Mouse (Mus musculus) adrenal gland, postnatal 10 days (tissue): ENCODE results near the gene Brd2. TPM values are rescaled to one million over a fixed set of nuclear protein-coding genes. Genes with fewer than 3 reads are reported as not detected.

Experiments
- DNase-seq: peaks from one replicate; pipeline ENCODE4 v3.0.0; 2021; ENCODE audit warnings: mixed read lengths
- total RNA-seq, 2 experiments: library from RNA; stranded (reverse); gene quantifications; 2 replicates each; pipeline ENCODE4 v1.2.3; 2021

The Brd2 gene
- total RNA-seq, 2 experiments from 2014 or later = 170 to 181 TPM

DNA sequence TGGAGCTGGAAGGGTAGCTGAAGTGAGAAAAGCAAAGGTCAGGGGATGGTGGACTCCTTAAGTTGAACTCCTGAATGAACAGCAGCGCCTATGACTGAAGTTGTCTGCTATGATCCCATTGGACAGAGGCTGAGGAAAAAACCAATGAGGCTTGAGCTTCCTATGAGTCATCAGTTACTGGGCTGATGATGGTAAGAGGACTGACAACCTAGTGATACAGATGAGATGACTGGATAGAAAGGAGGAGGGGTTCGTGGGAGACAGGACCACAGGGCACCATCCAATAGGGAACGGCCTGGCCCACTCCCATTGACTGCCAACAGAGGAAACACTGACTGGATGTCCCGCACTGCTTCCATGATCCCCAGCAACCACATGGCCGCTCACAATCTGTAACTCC, 42.8 kb downstream of the Brd2 start:
- peak; percentile 51 for DNase-seq

DNA sequence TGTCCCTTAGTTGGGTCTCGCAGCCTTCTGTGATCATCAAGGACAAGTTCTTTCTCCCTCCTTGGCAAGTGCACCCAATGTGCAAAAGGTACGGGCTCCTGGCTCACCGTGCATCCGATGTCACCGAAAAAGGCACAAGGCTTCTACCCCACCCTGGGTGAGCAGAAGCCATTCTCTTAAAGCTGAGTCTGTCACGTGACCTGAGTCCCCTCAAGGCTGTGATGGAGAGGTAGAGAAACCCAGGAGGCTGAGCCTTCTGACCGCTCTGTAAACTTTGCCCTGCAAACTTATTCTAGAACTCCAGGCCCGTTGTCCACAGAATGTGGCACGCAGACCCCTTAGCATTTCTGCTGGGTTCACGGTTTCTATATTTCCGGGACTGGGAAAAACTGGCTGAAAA, 43.4 kb downstream of the Brd2 start:
- DNase-seq = no peak

DNA sequence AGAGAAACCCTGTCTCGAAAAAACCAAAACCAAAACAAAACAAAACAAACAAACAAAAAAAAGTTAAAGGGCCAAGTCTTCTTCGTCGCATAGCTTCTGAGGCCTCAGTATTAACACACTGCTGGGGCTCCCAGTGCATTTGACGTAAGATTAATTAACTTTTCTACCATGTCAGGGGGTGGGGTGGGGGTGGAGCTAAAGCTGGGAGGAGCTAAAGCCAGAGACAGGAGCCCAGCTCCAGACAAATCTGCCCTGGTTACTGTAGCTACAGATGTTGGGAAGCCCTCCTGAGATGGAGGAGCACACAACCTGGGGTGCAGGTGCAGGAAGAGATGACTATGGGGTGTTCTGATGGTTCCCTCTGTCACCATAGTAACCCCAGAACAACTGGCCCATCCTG, 44.3 kb downstream of the Brd2 start:
- no peak for DNase-seq

DNA sequence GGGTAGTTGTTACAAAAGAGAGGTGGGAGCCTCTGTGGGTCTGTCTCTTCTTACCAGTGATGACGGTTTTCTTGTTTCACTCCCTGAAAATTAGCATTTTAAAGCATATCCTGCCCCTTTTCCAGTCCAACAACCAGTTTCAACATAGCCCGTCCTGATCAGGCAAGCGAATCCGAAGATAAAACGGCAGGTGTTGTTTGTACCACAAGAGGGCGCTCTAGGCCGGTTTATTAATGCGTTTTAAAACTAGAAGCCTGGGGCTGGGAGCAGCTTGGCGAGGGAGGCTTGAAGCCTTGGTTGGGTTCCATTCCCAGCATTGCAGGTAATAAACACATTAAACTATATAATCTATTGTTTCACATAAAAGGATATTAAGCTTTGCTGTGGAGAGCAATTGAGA, 44.9 kb downstream of the Brd2 start:
- peak; percentile 82 for DNase-seq

DNA sequence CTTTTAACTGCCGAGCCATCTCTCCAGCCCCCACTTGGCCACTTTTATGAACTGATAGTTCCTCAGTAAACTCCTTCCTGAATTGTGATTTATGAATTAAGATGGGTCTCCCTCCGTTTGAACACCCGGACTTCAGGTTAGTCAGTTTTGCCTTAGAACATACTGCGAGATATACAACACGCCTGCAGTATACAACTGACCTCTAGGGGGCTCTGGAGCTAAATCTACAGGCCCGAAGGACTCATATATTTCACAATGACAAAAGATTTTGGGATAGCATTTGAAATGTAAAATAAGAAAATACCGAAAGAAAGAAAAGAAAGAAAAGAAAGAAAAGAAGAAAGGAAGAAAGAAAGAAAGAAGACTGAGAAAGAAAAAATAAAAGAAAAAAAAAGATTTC, 47.2 kb downstream of the Brd2 start:
- peak; percentile 80 for DNase-seq

DNA sequence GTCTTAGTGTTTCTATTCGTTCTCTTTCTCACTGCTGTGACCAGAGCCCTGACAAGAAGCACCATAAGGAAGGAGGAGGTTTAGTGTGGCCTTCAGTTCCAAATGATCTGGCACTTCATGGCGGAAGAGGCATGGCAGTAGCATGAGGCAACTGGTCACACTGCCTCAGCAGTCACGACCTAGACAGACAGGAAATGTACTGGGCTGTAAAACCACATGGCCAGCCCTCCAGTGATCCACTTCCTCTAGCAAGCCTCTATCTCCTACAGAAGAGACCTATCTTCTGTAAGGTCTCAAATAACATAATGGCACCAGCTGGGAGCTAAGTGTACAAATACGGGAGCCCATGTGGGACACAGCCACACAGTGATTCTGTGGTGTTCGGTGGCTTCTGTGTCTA, 50.3 kb downstream of the Brd2 start:
- no peak for DNase-seq

DNA sequence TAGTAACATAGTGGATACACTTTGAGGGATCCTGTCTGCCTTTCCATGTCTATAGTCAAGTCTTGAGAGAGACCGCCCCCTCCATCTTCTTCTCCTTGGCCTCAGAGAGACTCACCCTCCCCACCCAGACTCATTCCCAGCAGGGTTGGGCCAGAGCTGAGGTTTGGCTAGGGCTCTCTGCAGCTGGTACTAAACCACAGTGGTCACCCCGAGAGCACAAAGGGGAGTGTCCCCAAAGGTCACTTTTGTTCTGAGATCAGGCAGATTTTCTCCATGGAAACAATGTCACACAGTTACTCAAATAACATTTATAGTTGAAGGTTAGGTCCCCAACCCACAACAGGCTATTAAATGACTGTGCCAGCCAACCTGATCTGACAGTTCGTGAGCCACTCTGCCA, 53.6 kb downstream of the Brd2 start:
- DNase-seq = no peak

Other genes starting within 250 kb of the Brd2 start
- not detected for gene Gm7029, start 248.8 kb downstream of the Brd2 start, total RNA-seq
- gene Kifc1, start 232.0 kb downstream of the Brd2 start, total RNA-seq = 10 to 100 TPM; 13.4 to 15.8 TPM
- gene Platr17, start 217.5 kb downstream of the Brd2 start, total RNA-seq = not detected
- gene Daxx, start 213.2 kb downstream of the Brd2 start, total RNA-seq = 10 to 100 TPM; 25.4 to 26.3 TPM
- 100 to 1,000 TPM; 131 to 150 TPM for gene Tapbp, start 206.7 kb downstream of the Brd2 start, total RNA-seq
- 10 to 100 TPM; 29.2 to 34.3 TPM for gene Zbtb22, start 206.7 kb downstream of the Brd2 start, total RNA-seq
- gene Rgl2, start 193.1 kb downstream of the Brd2 start, total RNA-seq = 10 to 100 TPM; 57.1 to 76.3 TPM
- 10 to 100 TPM; 81.2 to 94.9 TPM for gene Pfdn6, start 182.3 kb downstream of the Brd2 start, total RNA-seq
- 10 to 100 TPM; 28.4 to 29.7 TPM for gene Wdr46, start 182.0 kb downstream of the Brd2 start, total RNA-seq
- gene B3galt4, start 171.1 kb downstream of the Brd2 start, total RNA-seq = 1 to 10 TPM; 4.8 to 5.8 TPM
- 10 to 100 TPM; 38.8 to 51.4 TPM for gene Vps52, start 166.8 kb downstream of the Brd2 start, total RNA-seq
- 100 to 1,000 TPM; 943 to 952 TPM for gene Rps18, start 166.6 kb downstream of the Brd2 start, total RNA-seq
- gene H2-K1, start 122.3 kb downstream of the Brd2 start, total RNA-seq = 100 to 1,000 TPM; 204 to 217 TPM
- 10 to 100 TPM; 29.8 to 36.5 TPM for gene Ring1, start 98.0 kb downstream of the Brd2 start, total RNA-seq
- 100 to 1,000 TPM; 184 to 194 TPM for gene H2-Ke6, start 94.6 kb downstream of the Brd2 start, total RNA-seq
- 100 to 1,000 TPM; 115 to 140 TPM for gene Slc39a7, start 91.0 kb downstream of the Brd2 start, total RNA-seq
- 10 to 100 TPM; 62.3 to 76.1 TPM for gene Rxrb, start 90.8 kb downstream of the Brd2 start, total RNA-seq
- 10 to 100 TPM in 1 of 2 experiments, 1 to 10 TPM in 1; 4.2 to 15.0 TPM for gene Col11a2, start 83.2 kb downstream of the Brd2 start, total RNA-seq
- gene H2-Oa, start 30.3 kb downstream of the Brd2 start, total RNA-seq = 1 to 10 TPM; 1.4 to 1.5 TPM
- gene H2-DMa, start 3.1 kb downstream of the Brd2 start, total RNA-seq = 10 to 100 TPM in 1 of 2 experiments, 1 to 10 TPM in 1; 8.9 to 15.2 TPM
- gene H2-DMb2, start 20.7 kb upstream of the Brd2 start, total RNA-seq = 1 to 10 TPM; 4.5 to 4.8 TPM
- gene H2-DMb1, start 30.4 kb upstream of the Brd2 start, total RNA-seq = 1 to 10 TPM; 3.6 to 5.8 TPM
- 10 to 100 TPM; 11.9 to 15.5 TPM for gene Tap1, start 64.9 kb upstream of the Brd2 start, total RNA-seq
- 10 to 100 TPM; 13.5 to 18.2 TPM for gene Psmb9, start 65.1 kb upstream of the Brd2 start, total RNA-seq
- gene Psmb8, start 75.1 kb upstream of the Brd2 start, total RNA-seq = 10 to 100 TPM; 22.8 to 29.1 TPM
- 10 to 100 TPM; 32.8 to 35.0 TPM for gene Tap2, start 80.9 kb upstream of the Brd2 start, total RNA-seq
- 1 to 10 TPM; 2.7 to 3.5 TPM for gene H2-Ob, start 116.3 kb upstream of the Brd2 start, total RNA-seq
- gene H2-Ab1, start 135.1 kb upstream of the Brd2 start, total RNA-seq = 10 to 100 TPM; 27.9 to 36.1 TPM
- 10 to 100 TPM; 40.5 to 44.8 TPM for gene H2-Aa, start 165.2 kb upstream of the Brd2 start, total RNA-seq
- gene H2-Eb1, start 183.2 kb upstream of the Brd2 start, total RNA-seq = 10 to 100 TPM; 33.3 to 37.7 TPM
- gene H2-Eb2, start 203.0 kb upstream of the Brd2 start, total RNA-seq = under 1 TPM; 0.21 to 0.39 TPM
- under 1 TPM; 0.48 to 0.66 TPM for gene Btnl2, start 232.2 kb upstream of the Brd2 start, total RNA-seq